Mouse (Mus musculus): ENCODE measurements around the gene Arhgap25.
"Not testable (repeated sequence)": the region's sequence is repeated elsewhere in the genome, so short reads cannot be mapped to it uniquely, and the experiment has no call there.

Gene Arhgap25

GRCm38 (mm10) chr6:87532953-87533710 is at the start of gene Arhgap25:
Arhgap25 (minus strand) TSS chr6:87533259.
- no peak for DNase-seq (ENCODE audit: low spot score)

GRCm38 (mm10) chr6:87582456-87582855 is 49.4 kb upstream of the Arhgap25 start:
- DNase-seq (ENCODE audit: low spot score), result no peak

- no peak for DNase-seq (ENCODE audit: low spot score)
Observed at GRCm38 (mm10) chr6:87581581-87581980, 48.5 kb upstream of the Arhgap25 start.

GRCm38 (mm10) chr6:87581071-87581470 is 48.0 kb upstream of the Arhgap25 start:
- no peak for DNase-seq (ENCODE audit: low spot score)

GRCm38 (mm10) chr6:87578247-87578646 is 45.2 kb upstream of the Arhgap25 start:
- DNase-seq (ENCODE audit: low spot score), result no peak

GRCm38 (mm10) chr6:87576648-87577330 is 43.7 kb upstream of the Arhgap25 start:
- DNase-seq (ENCODE audit: low spot score), result no peak

GRCm38 (mm10) chr6:87571863-87572262 is 38.8 kb upstream of the Arhgap25 start:
- DNase-seq (ENCODE audit: low spot score), result not testable (repeated sequence)

GRCm38 (mm10) chr6:87567686-87568593 is 34.9 kb upstream of the Arhgap25 start:
- no peak for DNase-seq (ENCODE audit: low spot score)

- DNase-seq (ENCODE audit: low spot score), result no peak
Observed at GRCm38 (mm10) chr6:87565166-87565565, 32.1 kb upstream of the Arhgap25 start.

- DNase-seq (ENCODE audit: low spot score), result no peak
Observed at GRCm38 (mm10) chr6:87564356-87564755, 31.3 kb upstream of the Arhgap25 start.

- DNase-seq (ENCODE audit: low spot score), result no peak
Observed at GRCm38 (mm10) chr6:87553724-87554123, 20.7 kb upstream of the Arhgap25 start.

- DNase-seq (ENCODE audit: low spot score), result no peak
Observed at GRCm38 (mm10) chr6:87552054-87552807, 19.2 kb upstream of the Arhgap25 start.

GRCm38 (mm10) chr6:87547836-87548235 is 14.8 kb upstream of the Arhgap25 start:
- DNase-seq (ENCODE audit: low spot score), result no peak

GRCm38 (mm10) chr6:87547431-87547830 is 14.4 kb upstream of the Arhgap25 start:
- DNase-seq (ENCODE audit: low spot score), result no peak

GRCm38 (mm10) chr6:87545331-87546217 is 12.5 kb upstream of the Arhgap25 start:
- no peak for DNase-seq (ENCODE audit: low spot score)

- DNase-seq (ENCODE audit: low spot score), result no peak
Observed at GRCm38 (mm10) chr6:87542027-87542426, 9.0 kb upstream of the Arhgap25 start.

GRCm38 (mm10) chr6:87541171-87541571 is 8.1 kb upstream of the Arhgap25 start:
- no peak for DNase-seq (ENCODE audit: low spot score)

- DNase-seq (ENCODE audit: low spot score), result no peak
Observed at GRCm38 (mm10) chr6:87538376-87539270, 5.6 kb upstream of the Arhgap25 start.

- no peak for DNase-seq (ENCODE audit: low spot score)
Observed at GRCm38 (mm10) chr6:87537678-87538077, 4.6 kb upstream of the Arhgap25 start.

- no peak for DNase-seq (ENCODE audit: low spot score)
Observed at GRCm38 (mm10) chr6:87536270-87536669, 3.2 kb upstream of the Arhgap25 start.

Measured in ovary, postnatal 14 days (tissue).